Mouse (Mus musculus): ENCODE data around the gene Lrch2. TPM values are rescaled to one million over a fixed set of nuclear protein-coding genes. Genes with fewer than 3 reads are reported as not detected.

Gene Lrch2
- polyA plus RNA-seq, 1 experiment from 2014 or later = 8.0 TPM

DNA sequence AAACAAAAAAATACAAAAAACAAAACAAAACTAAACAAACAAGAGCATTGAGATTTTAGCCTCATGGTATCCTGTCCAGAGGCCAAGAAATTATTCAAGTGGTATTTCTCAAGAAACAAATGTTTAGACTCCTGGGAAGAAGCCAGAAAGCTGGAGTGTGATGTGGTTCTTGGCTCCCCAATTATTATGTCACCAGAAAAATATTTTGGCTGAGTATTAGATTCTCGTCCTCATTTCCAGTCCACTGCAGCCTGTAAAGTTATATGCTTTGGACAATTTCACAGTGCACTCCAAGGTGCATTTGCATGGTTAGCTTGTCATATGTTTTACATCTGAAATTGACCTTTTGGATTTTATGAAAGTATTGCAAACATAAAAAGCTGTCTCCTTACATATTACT lies 124.1 kb downstream of the Lrch2 start:
- H3K9me3 ChIP-seq = no peaks in the 10 kb centered on the region
- no peak for ATAC-seq (ENCODE audit: insufficient number of reproducible peaks, insufficient read depth, low FRiP score, low TSS enrichment)
- H3K27ac ChIP-seq = no peak overlapping the region
- no peak overlapping the region for H3K4me2 ChIP-seq (replicated peaks)
- WGBS = 47% methylated on average over 1 of the region's 1 CpGs
- H3K4me3 ChIP-seq = no peak overlapping the region
- no peaks in the 10 kb centered on the region for H3K27me3 ChIP-seq
- no peak overlapping the region for H3K9ac ChIP-seq
- no peaks in the 10 kb centered on the region for H3K36me3 ChIP-seq
- no peaks in the 10 kb centered on the region for H3K4me1 ChIP-seq

GRCm38 (mm10) chrX:147429129-147429528 lies 124.8 kb downstream of the Lrch2 start, which contains the start of gene Il13ra2:
Gene Il13ra2 (minus strand): TSS chrX:147429192.
- Histone ChIP-seq H3K4me3 (no peak within 1 kb of the TSS), H3K36me3 (no peaks in the 10 kb centered on the region), H3K9me3 (no peaks in the 10 kb centered on the region), H3K27ac (no peak within 1 kb of the TSS), H3K9ac (no peak within 1 kb of the TSS), H3K27me3 (no peaks in the 10 kb centered on the region), H3K4me2 (replicated peaks) (no peak within 1 kb of the TSS), H3K4me1 (no peaks in the 10 kb centered on the region)
- no peak for ATAC-seq (ENCODE audit: insufficient number of reproducible peaks, insufficient read depth, low FRiP score, low TSS enrichment)
- 52% methylated on average over 1 of the region's 1 CpGs for WGBS

Other genes with a start within 250 kb of the Lrch2 start
- not detected in 2 replicates for gene Il13ra2, start 124.9 kb downstream of the Lrch2 start, polyA plus RNA-seq (2016; fragmentation: Nextera tagmentation; extraction: Ambion mirVana)
- not detected in 2 replicates for gene Vmn1r239-ps, start 100.4 kb downstream of the Lrch2 start, polyA plus RNA-seq (2016; fragmentation: Nextera tagmentation; extraction: Ambion mirVana)
- not detected in 2 replicates for gene Gm15128, start 211.9 kb upstream of the Lrch2 start, polyA plus RNA-seq (2016; fragmentation: Nextera tagmentation; extraction: Ambion mirVana)